Mouse (Mus musculus): ENCODE data around the gene Lct. TPM values are rescaled to one million over a fixed set of nuclear protein-coding genes. Genes with fewer than 3 reads are reported as not detected.
"Not testable (repeated sequence)": the region's sequence is repeated elsewhere in the genome, so short reads cannot be mapped to it uniquely, and the experiment has no call there.

The Lct gene
- total RNA-seq, 1 experiment, result 0.18 TPM

GRCm38 (mm10) chr1:128327165-128327564, 953 bp downstream of the Lct start:
- DNase-seq (ENCODE audit: low read depth, low spot score), result no peak

GRCm38 (mm10) chr1:128324776-128325175, 3.3 kb downstream of the Lct start:
- Histone ChIP-seq H3K27ac (ENCODE audit: insufficient read depth, low read depth, low read length, poor library complexity, severe bottlenecking) (no peak overlapping the region), H3K9ac (ENCODE audit: insufficient read depth, low read depth, low read length, poor library complexity, severe bottlenecking) (no peak overlapping the region), H3K36me3 (ENCODE audit: control insufficient read depth, insufficient read depth, low read length, poor library complexity, severe bottlenecking) (no peaks in the 10 kb centered on the region), H3K4me3 (ENCODE audit: insufficient read depth in 1 of 2, low read depth in 1 of 2, low read length in 2 of 2, poor library complexity in 1 of 2, severe bottlenecking in 1 of 2) (no peak overlapping the region), H3K4me1 (ENCODE audit: control insufficient read depth in 2 of 2, insufficient read depth in 2 of 2, low read length in 2 of 2, poor library complexity in 1 of 2) (no peaks in the 10 kb centered on the region; a peak in 1 of 4 replicates), H3K9me3 (ENCODE audit: control insufficient read depth, insufficient read depth, low read depth, low read length) (no peaks in the 10 kb centered on the region)
- in situ Hi-C loops (cut with MboI; ENCODE audit: low sequenced_read_pairs in 2 of 2, unreplicated experiment in 2 of 2), result no loop called here
- DNase-seq (ENCODE audit: low read depth, low spot score), result no peak
- TF ChIP-seq CHD2 (IDR thresholded peaks at IDR 0.05; ENCODE audit: low read depth, low read length) (no peak), ZNF384 (IDR thresholded peaks at IDR 0.05; ENCODE audit: low read depth, low read length) (no peak), ZC3H11A (IDR thresholded peaks at IDR 0.05; ENCODE audit: borderline replicate concordance, low read depth, low read length) (no peak), HCFC1 (IDR thresholded peaks at IDR 0.05; ENCODE audit: borderline replicate concordance, insufficient read depth, low read length) (no peak), MAFK (IDR thresholded peaks at IDR 0.05; ENCODE audit: insufficient read depth, low read depth, low read length) (no peak)

More at GRCm38 (mm10) chr1:128327165-128327564, 953 bp downstream of the Lct start:
- Histone ChIP-seq H3K4me3 (ENCODE audit: insufficient read depth in 1 of 2, low read depth in 1 of 2, low read length in 2 of 2, poor library complexity in 1 of 2, severe bottlenecking in 1 of 2) (no peak overlapping the region), H3K9me3 (ENCODE audit: control insufficient read depth, insufficient read depth, low read depth, low read length) (no peaks in the 10 kb centered on the region), H3K27ac (ENCODE audit: insufficient read depth, low read depth, low read length, poor library complexity, severe bottlenecking) (no peak overlapping the region), H3K4me1 (ENCODE audit: control insufficient read depth in 2 of 2, insufficient read depth in 2 of 2, low read length in 2 of 2, poor library complexity in 1 of 2) (no peaks in the 10 kb centered on the region; a peak in 1 of 4 replicates), H3K36me3 (ENCODE audit: control insufficient read depth, insufficient read depth, low read length, poor library complexity, severe bottlenecking) (peaks cover 7% of the 10 kb centered on the region), H3K9ac (ENCODE audit: insufficient read depth, low read depth, low read length, poor library complexity, severe bottlenecking) (no peak overlapping the region)
- TF ChIP-seq MAFK (IDR thresholded peaks at IDR 0.05; ENCODE audit: insufficient read depth, low read depth, low read length), result no peak
- no peak for TF ChIP-seq CHD2 (IDR thresholded peaks at IDR 0.05; ENCODE audit: low read depth, low read length)
- TF ChIP-seq ZC3H11A (IDR thresholded peaks at IDR 0.05; ENCODE audit: borderline replicate concordance, low read depth, low read length), result no peak
- no peak for TF ChIP-seq HCFC1 (IDR thresholded peaks at IDR 0.05; ENCODE audit: borderline replicate concordance, insufficient read depth, low read length)
- TF ChIP-seq ZNF384 (IDR thresholded peaks at IDR 0.05; ENCODE audit: low read depth, low read length), result no peak
- in situ Hi-C loops (cut with MboI; ENCODE audit: low sequenced_read_pairs in 2 of 2, unreplicated experiment in 2 of 2), result no loop called here

- in situ Hi-C loops (cut with MboI; ENCODE audit: low sequenced_read_pairs in 2 of 2, unreplicated experiment in 2 of 2), result no loop called here
- Histone ChIP-seq H3K27ac (ENCODE audit: insufficient read depth, low read depth, low read length, poor library complexity, severe bottlenecking) (no peak overlapping the region), H3K4me3 (ENCODE audit: insufficient read depth in 1 of 2, low read depth in 1 of 2, low read length in 2 of 2, poor library complexity in 1 of 2, severe bottlenecking in 1 of 2) (no peak overlapping the region), H3K4me1 (ENCODE audit: control insufficient read depth in 2 of 2, insufficient read depth in 2 of 2, low read length in 2 of 2, poor library complexity in 1 of 2) (no peaks in the 10 kb centered on the region; a peak in 1 of 4 replicates), H3K9me3 (ENCODE audit: control insufficient read depth, insufficient read depth, low read depth, low read length) (no peaks in the 10 kb centered on the region), H3K36me3 (ENCODE audit: control insufficient read depth, insufficient read depth, low read length, poor library complexity, severe bottlenecking) (no peaks in the 10 kb centered on the region), H3K9ac (ENCODE audit: insufficient read depth, low read depth, low read length, poor library complexity, severe bottlenecking) (no peak overlapping the region)
- TF ChIP-seq ZNF384 (IDR thresholded peaks at IDR 0.05; ENCODE audit: low read depth, low read length) (no peak), CHD2 (IDR thresholded peaks at IDR 0.05; ENCODE audit: low read depth, low read length) (no peak), HCFC1 (IDR thresholded peaks at IDR 0.05; ENCODE audit: borderline replicate concordance, insufficient read depth, low read length) (no peak), MAFK (IDR thresholded peaks at IDR 0.05; ENCODE audit: insufficient read depth, low read depth, low read length) (no peak), ZC3H11A (IDR thresholded peaks at IDR 0.05; ENCODE audit: borderline replicate concordance, low read depth, low read length) (no peak)
- no peak for DNase-seq (ENCODE audit: low read depth, low spot score)
Observed at GRCm38 (mm10) chr1:128323026-128323643, 5.0 kb downstream of the Lct start.

GRCm38 (mm10) chr1:128319266-128319665, 8.9 kb downstream of the Lct start:
- H3K36me3 ChIP-seq (ENCODE audit: control insufficient read depth, insufficient read depth, low read length, poor library complexity, severe bottlenecking); in situ Hi-C loops (cut with MboI; ENCODE audit: low sequenced_read_pairs in 2 of 2, unreplicated experiment in 2 of 2); DNase-seq (ENCODE audit: low read depth, low spot score); H3K4me1 ChIP-seq (ENCODE audit: control insufficient read depth in 2 of 2, insufficient read depth in 2 of 2, low read length in 2 of 2, poor library complexity in 1 of 2); H3K9me3 ChIP-seq (ENCODE audit: control insufficient read depth, insufficient read depth, low read depth, low read length); H3K27ac ChIP-seq (ENCODE audit: insufficient read depth, low read depth, low read length, poor library complexity, severe bottlenecking); H3K9ac ChIP-seq (ENCODE audit: insufficient read depth, low read depth, low read length, poor library complexity, severe bottlenecking); H3K4me3 ChIP-seq (ENCODE audit: insufficient read depth in 1 of 2, low read depth in 1 of 2, low read length in 2 of 2, poor library complexity in 1 of 2, severe bottlenecking in 1 of 2): not testable (repeated sequence)

- Histone ChIP-seq H3K36me3 (ENCODE audit: control insufficient read depth, insufficient read depth, low read length, poor library complexity, severe bottlenecking) (no peaks in the 10 kb centered on the region; the same call in 1 of the 2 replicates), H3K27ac (ENCODE audit: insufficient read depth, low read depth, low read length, poor library complexity, severe bottlenecking) (no peak overlapping the region), H3K4me3 (ENCODE audit: insufficient read depth in 1 of 2, low read depth in 1 of 2, low read length in 2 of 2, poor library complexity in 1 of 2, severe bottlenecking in 1 of 2) (no peak overlapping the region), H3K4me1 (ENCODE audit: control insufficient read depth in 2 of 2, insufficient read depth in 2 of 2, low read length in 2 of 2, poor library complexity in 1 of 2) (no peaks in the 10 kb centered on the region), H3K9ac (ENCODE audit: insufficient read depth, low read depth, low read length, poor library complexity, severe bottlenecking) (no peak overlapping the region), H3K9me3 (ENCODE audit: control insufficient read depth, insufficient read depth, low read depth, low read length) (no peaks in the 10 kb centered on the region)
- no peak for TF ChIP-seq MAFK (IDR thresholded peaks at IDR 0.05; ENCODE audit: insufficient read depth, low read depth, low read length)
- no peak for TF ChIP-seq CHD2 (IDR thresholded peaks at IDR 0.05; ENCODE audit: low read depth, low read length)
- no peak for TF ChIP-seq ZNF384 (IDR thresholded peaks at IDR 0.05; ENCODE audit: low read depth, low read length)
- TF ChIP-seq ZC3H11A (IDR thresholded peaks at IDR 0.05; ENCODE audit: borderline replicate concordance, low read depth, low read length), result no peak
- TF ChIP-seq HCFC1 (IDR thresholded peaks at IDR 0.05; ENCODE audit: borderline replicate concordance, insufficient read depth, low read length), result no peak
- in situ Hi-C loops (cut with MboI; ENCODE audit: low sequenced_read_pairs in 2 of 2, unreplicated experiment in 2 of 2), result no loop called here
- no peak for DNase-seq (ENCODE audit: low read depth, low spot score)
Observed at GRCm38 (mm10) chr1:128314665-128315064, 13.5 kb downstream of the Lct start.
